In genomic region chr9:78059525-78060120, GRCm38 (mm10) we compare ENCODE assay signal across 32 mouse cellular contexts. TPM values are rescaled to one million over a fixed set of nuclear protein-coding genes. Genes with fewer than 3 reads are reported as not detected.
A peak's percentile ranks its signal among the peaks of the same experiment; 100 is the strongest.
DNase-seq lines count a peak whose midpoint lies in the region; ATAC-seq and TF ChIP-seq lines count a peak whose summit lies in the region.
"Had no signal": no experiment of that assay in that cellular context is flagged by ENCODE, and none has a peak within 500 bp of the region (broad histone marks: within the 10 kb centered on the region; RNA-seq: fewer than 3 reads in every experiment).

No protein-coding gene starts in this region.

- TF ChIP-seq CTCF in ES-Bruce4 (IDR thresholded peaks at IDR 0.05; ENCODE audit: low read depth, low read length) (no peak), MEL (IDR thresholded peaks at IDR 0.05 in 2 of 3, conservative IDR thresholded peaks at IDR 0.05 in 1 of 3; ENCODE audit: control insufficient read depth in 1 of 3, insufficient read depth in 1 of 3, low read depth in 2 of 3, low read length in 3 of 3, poor library complexity in 1 of 3, severe bottlenecking in 1 of 3) (no peak)

- H3K9ac ChIP-seq in ES-Bruce4 (ENCODE audit: low read depth, poor library complexity, severe bottlenecking) (no peak overlapping the region), MEL (ENCODE audit: control insufficient read depth, low read depth, low read length, poor library complexity, severe bottlenecking) (no peak overlapping the region)
- H3K9ac ChIP-seq: embryonic facial prominence, embryonic 15.5 days; midbrain, embryonic 12.5 days had no signal

- H3K79me2 ChIP-seq in MEL (ENCODE audit: control insufficient read depth, insufficient read depth, low read length, poor library complexity), result no peaks in the 10 kb centered on the region

- H3K4me1 ChIP-seq in ES-Bruce4 (ENCODE audit: control insufficient read depth, insufficient read depth, low read length) (no peaks in the 10 kb centered on the region), MEL (ENCODE audit: control insufficient read depth in 1 of 2, insufficient read depth in 2 of 2, low read length in 2 of 2) (peaks cover 2 to 16% of the 10 kb centered on the region in 2 experiments; a peak in 2 of 4 replicates)
- H3K4me1 ChIP-seq: midbrain, embryonic 12.5 days had no signal

- H3K9me3 ChIP-seq in ES-Bruce4 (replicated peaks; ENCODE audit: control insufficient read depth, insufficient read depth, low read length, poor library complexity, severe bottlenecking), result no peaks in the 10 kb centered on the region
- no peaks in the 10 kb centered on the region for H3K9me3 ChIP-seq in MEL (replicated peaks; ENCODE audit: insufficient read depth, low read length)
- H3K9me3 ChIP-seq: embryonic facial prominence, embryonic 15.5 days; limb, embryonic 10.5 days; midbrain, embryonic 12.5 days had no signal

- H3K4me3 ChIP-seq in ES-Bruce4 (ENCODE audit: low read depth, low read length), result 0 out of 2 replicates have a peak overlapping the region, but pooled peaks have one; percentile 25
- no peak overlapping the region for H3K4me3 ChIP-seq in MEL (ENCODE audit: control insufficient read depth in 1 of 2, insufficient read depth in 1 of 2, low read depth in 2 of 2, low read length in 2 of 2)
- H3K4me3 ChIP-seq: embryonic facial prominence, embryonic 15.5 days; limb, embryonic 10.5 days; midbrain, embryonic 12.5 days had no signal

- TF ChIP-seq RAD21 in MEL (IDR thresholded peaks at IDR 0.05; ENCODE audit: low read depth, low read length), result no peak

- TF ChIP-seq POLR2A in ES-Bruce4 (IDR thresholded peaks at IDR 0.05; ENCODE audit: insufficient read depth, low read length) (no peak), MEL (IDR thresholded peaks at IDR 0.05; ENCODE audit: control insufficient read depth in 1 of 2, insufficient read depth in 1 of 2, low read depth in 1 of 2, low read length in 2 of 2, poor library complexity in 1 of 2) (no peak)

- 0 out of 2 replicates have a peak, but pooled peaks have one; percentile 25 for ATAC-seq in erythroblast, adult 5-6 weeks (replicated peaks; ENCODE audit: low FRiP score, poor library complexity, severe bottlenecking)
- ATAC-seq in megakaryocyte progenitor cell, adult 5-6 weeks (replicated peaks; ENCODE audit: poor library complexity), result peak; percentile 91
- ATAC-seq: activated CD4-positive, CD25-positive, alpha-beta regulatory T cell, adult 4 months; forebrain, embryonic 16.5 days; hindbrain, postnatal 0 days; intestine, postnatal 0 days; Patski had no signal

- H3K36me3 ChIP-seq in ES-Bruce4 (ENCODE audit: control insufficient read depth, insufficient read depth, low read length, poor library complexity, severe bottlenecking), result no peaks in the 10 kb centered on the region
- no peaks in the 10 kb centered on the region for H3K36me3 ChIP-seq in MEL (ENCODE audit: control insufficient read depth in 1 of 2, insufficient read depth in 2 of 2, low read length in 2 of 2)
- H3K36me3 ChIP-seq: embryonic facial prominence, embryonic 15.5 days; limb, embryonic 10.5 days; midbrain, embryonic 12.5 days had no signal

- TF ChIP-seq EP300 in ES-Bruce4 (IDR thresholded peaks at IDR 0.05; ENCODE audit: insufficient read depth, low read depth, low read length), result no peak
- TF ChIP-seq EP300 in MEL (IDR thresholded peaks at IDR 0.05; ENCODE audit: low read depth in 1 of 2, low read length in 2 of 2), result no peak

- DNase-seq in MEL (ENCODE audit: low read depth, low spot score), result peak; percentile 41
- no peak for DNase-seq in urinary bladder, postnatal 14 days (ENCODE audit: low spot score)
- no peak for DNase-seq in heart, postnatal 4 days
- DNase-seq in right cerebral cortex, postnatal 10 days (ENCODE audit: low spot score in 2 of 2), result no peak
- DNase-seq: adrenal gland, postnatal 10 days; cerebellum, adult 8-10 months; gastrocnemius, postnatal 10 days; heart, adult 11 months; heart, postnatal 10 days; lung, postnatal 10 days; right cerebral cortex, postnatal 14 days had no signal

- H3K27ac ChIP-seq in ES-Bruce4 (ENCODE audit: insufficient read depth, low read length) (no peak overlapping the region), MEL (ENCODE audit: control insufficient read depth, low read depth, low read length) (no peak overlapping the region)
- H3K27ac ChIP-seq: embryonic facial prominence, embryonic 15.5 days; hindbrain, postnatal 0 days; kidney, postnatal 0 days; limb, embryonic 10.5 days; midbrain, embryonic 12.5 days had no signal

- H3K27me3 ChIP-seq in ES-Bruce4 (ENCODE audit: control insufficient read depth, insufficient read depth, low read length, poor library complexity, severe bottlenecking), result no peaks in the 10 kb centered on the region
- H3K27me3 ChIP-seq in MEL (ENCODE audit: control insufficient read depth in 1 of 2, insufficient read depth in 2 of 2, low read length in 2 of 2), result no peaks in the 10 kb centered on the region; a peak in 2 of 4 replicates
- H3K27me3 ChIP-seq: embryonic facial prominence, embryonic 15.5 days; midbrain, embryonic 12.5 days; Patski had no signal

TF ChIP-seq in MEL, 35 proteins besides CTCF, POLR2A, EP300 and RAD21:
- TF ChIP-seq POLR2AphosphoS2 (IDR thresholded peaks at IDR 0.05; ENCODE audit: low read length) (no peak), TAL1 (IDR thresholded peaks at IDR 0.05; ENCODE audit: low read length) (no peak), GABPA (IDR thresholded peaks at IDR 0.05; ENCODE audit: low read depth, low read length) (no peak), TCF12 (IDR thresholded peaks at IDR 0.05; ENCODE audit: low read depth, low read length) (no peak), ELF1 (IDR thresholded peaks at IDR 0.05; ENCODE audit: low read depth, low read length) (no peak), ZC3H11A (IDR thresholded peaks at IDR 0.05; ENCODE audit: low read depth, low read length) (no peak), USF2 (IDR thresholded peaks at IDR 0.05; ENCODE audit: borderline replicate concordance in 1 of 2, insufficient read depth in 1 of 2, low read depth in 1 of 2, low read length in 2 of 2) (no peak), MEF2A (IDR thresholded peaks at IDR 0.05; ENCODE audit: extremely low read depth, insufficient replicate concordance, low read depth, low read length, poor library complexity, severe bottlenecking) (no peak), HCFC1 (IDR thresholded peaks at IDR 0.05; ENCODE audit: low read depth, low read length) (no peak), JUND (IDR thresholded peaks at IDR 0.05; ENCODE audit: low read depth, low read length) (no peak), SIN3A (IDR thresholded peaks at IDR 0.05; ENCODE audit: low read length) (no peak)

RNA-seq across cellular contexts. Expression of gene Gcm1, which starts 7.9 kb away (rescaled TPM):
- 1.3 and 1.7 TPM in 2 replicates for polyA plus RNA-seq in ES-Bruce4 (2011; ENCODE audit: insufficient read depth, insufficient read length, low read depth, missing spikeins)
- not detected in 2 replicates for total RNA-seq in MEL (2012; rRNA removed)
- not detected for polyA plus RNA-seq in MEL (2012; ENCODE audit: insufficient read depth in 1 of 2, insufficient read length in 2 of 2, low read depth in 1 of 2, low replicate concordance in 2 of 2, missing spikeins in 1 of 2)
- not detected in 2 replicates for total RNA-seq in erythroblast, adult 5-6 weeks (2015; ENCODE audit: low replicate concordance)
- not detected in 2 replicates for total RNA-seq in erythroblast, adult 5-6 weeks (2017; ENCODE audit: low replicate concordance)
- not detected in 2 replicates for total RNA-seq in megakaryocyte progenitor cell, adult 5-6 weeks (2015)
- total RNA-seq in megakaryocyte progenitor cell, adult 5-6 weeks (2017), result not detected in 2 replicates
- not detected for total RNA-seq in heart, postnatal 4 days (2021)
- total RNA-seq: adrenal gland, postnatal 10 days; gastrocnemius, postnatal 10 days; heart, postnatal 10 days; layer of hippocampus, postnatal 10 days; left cerebral cortex, adult 8-10 months; liver, adult 2 months; monocyte, adult 5-6 weeks; neutrophil, adult 5-6 weeks had no signal
- polyA plus RNA-seq: embryonic facial prominence, embryonic 15.5 days; forebrain, embryonic 16.5 days; heart, embryonic 11.5 days; hindbrain, embryonic 11.5 days; intestine, postnatal 0 days; limb, embryonic 10.5 days; liver, adult 2 months; spleen, adult 2 months; testis, adult 2 months had no signal

RNA-seq across cellular contexts. Expression of gene Fbxo9, which starts 49.2 kb away (rescaled TPM):
- polyA plus RNA-seq in ES-Bruce4 (2011; ENCODE audit: insufficient read depth, insufficient read length, low read depth, missing spikeins) (16.4 and 19.1 TPM in 2 replicates), MEL (2012; ENCODE audit: insufficient read depth in 1 of 2, insufficient read length in 2 of 2, low read depth in 1 of 2, low replicate concordance in 2 of 2, missing spikeins in 1 of 2) (100 to 1,000 TPM in 1 of 2 experiments, 10 to 100 TPM in 1; 47.0 to 402 TPM)
- 47.0 and 56.0 TPM in 2 replicates for total RNA-seq in MEL (2012; rRNA removed)
- 517 and 623 TPM in 2 replicates for total RNA-seq in erythroblast, adult 5-6 weeks (2015; ENCODE audit: low replicate concordance)
- 741 and 893 TPM in 2 replicates for total RNA-seq in erythroblast, adult 5-6 weeks (2017; ENCODE audit: low replicate concordance)
- total RNA-seq in megakaryocyte progenitor cell, adult 5-6 weeks (2015), result 51.1 and 58.3 TPM in 2 replicates
- total RNA-seq in megakaryocyte progenitor cell, adult 5-6 weeks (2017), result 48.1 and 61.6 TPM in 2 replicates
- 10 to 100 TPM; 67.6 to 72.3 TPM for total RNA-seq in heart, postnatal 4 days (2021)

RNA-seq across cellular contexts. Expression of gene Ick, which starts 49.4 kb away (rescaled TPM):
- polyA plus RNA-seq in ES-Bruce4 (2011; ENCODE audit: insufficient read depth, insufficient read length, low read depth, missing spikeins) (17.1 and 17.5 TPM in 2 replicates), MEL (2012; ENCODE audit: insufficient read depth in 1 of 2, insufficient read length in 2 of 2, low read depth in 1 of 2, low replicate concordance in 2 of 2, missing spikeins in 1 of 2) (10 to 100 TPM in 1 of 2 experiments, not detected in 1; 16.1 TPM)
- 6.1 and 6.5 TPM in 2 replicates for total RNA-seq in MEL (2012; rRNA removed)
- 5.4 and 13.8 TPM in 2 replicates for total RNA-seq in erythroblast, adult 5-6 weeks (2015; ENCODE audit: low replicate concordance)
- total RNA-seq in erythroblast, adult 5-6 weeks (2017; ENCODE audit: low replicate concordance), result 9.5 and 14.8 TPM in 2 replicates
- 11.0 and 12.4 TPM in 2 replicates for total RNA-seq in megakaryocyte progenitor cell, adult 5-6 weeks (2015)
- 5.1 and 15.3 TPM in 2 replicates for total RNA-seq in megakaryocyte progenitor cell, adult 5-6 weeks (2017)
- 10 to 100 TPM; 23.9 to 24.0 TPM for total RNA-seq in heart, postnatal 4 days (2021)
